Mouse (Mus musculus): ENCODE data around the gene Hspa1a. TPM values are rescaled to one million over a fixed set of nuclear protein-coding genes. Genes with fewer than 3 reads are reported as not detected.
A peak's percentile ranks its signal among the peaks of the same experiment; 100 is the strongest.
"Not testable (repeated sequence)": the region's sequence is repeated elsewhere in the genome, so short reads cannot be mapped to it uniquely, and the experiment has no call there.

Gene Hspa1a
- total and polyA plus RNA-seq, 2 experiments from 2014 or later, result 14.7 to 25.0 TPM

- Histone ChIP-seq H3K9me3 (ENCODE audit: low read length) (no peaks in the 10 kb centered on the region), H3K9ac (replicated peaks; ENCODE audit: low read length) (peak overlapping the region; percentile 79; the same call in 1 of the 2 replicates), H3K4me2 (ENCODE audit: low read depth, low read length) (peak overlapping the region; percentile 78), H3K27me3 (ENCODE audit: insufficient read depth, low read length) (no peaks in the 10 kb centered on the region), H3K4me3 (ENCODE audit: low read length) (peak overlapping the region; percentile 79), H3K4me1 (ENCODE audit: insufficient read depth, low read length) (peaks cover 7% of the 10 kb centered on the region), H3K27ac (peak overlapping the region; percentile 94; the same call in 1 of the 2 replicates), H3K36me3 (ENCODE audit: insufficient read depth, low read length) (peaks cover 5% of the 10 kb centered on the region; the same call in 1 of the 2 replicates)
- 13% methylated on average over 2 of the region's 2 CpGs for WGBS
- peak; percentile 66 for TF ChIP-seq CTCF (IDR thresholded peaks at IDR 0.05; ENCODE audit: low read depth)
- DNase-seq (ENCODE audit: low spot score) (peak; percentile 70), ATAC-seq (no peak)
Observed at GRCm38 (mm10) chr17:34980655-34981054, 8.7 kb upstream of the Hspa1a start.

DNA sequence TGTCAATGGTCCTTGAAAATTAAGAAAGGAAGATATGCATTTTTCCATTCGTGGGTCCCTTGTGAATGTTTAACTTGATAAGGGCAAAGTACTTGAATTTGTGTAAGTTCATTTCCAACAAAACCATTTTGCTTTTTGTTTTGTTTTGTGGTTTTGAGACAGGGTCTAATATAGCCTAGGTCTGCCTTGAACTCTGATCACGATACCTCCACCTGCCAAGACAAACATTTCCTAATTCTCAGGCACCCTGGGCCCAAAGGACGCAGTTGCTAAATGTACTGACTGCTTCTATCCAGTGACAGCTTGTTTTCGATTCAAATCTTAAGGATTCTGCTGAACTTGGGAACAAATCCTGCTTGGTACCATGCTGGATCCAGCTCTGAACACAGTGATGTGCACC, 7.7 kb upstream of the Hspa1a start:
- peaks cover 7% of the 10 kb centered on the region for H3K4me1 ChIP-seq (ENCODE audit: insufficient read depth, low read length)
- H3K27me3 ChIP-seq (ENCODE audit: insufficient read depth, low read length), result no peaks in the 10 kb centered on the region
- no peaks in the 10 kb centered on the region for H3K36me3 ChIP-seq (ENCODE audit: insufficient read depth, low read length)
- ATAC-seq (no peak), DNase-seq (ENCODE audit: low spot score) (no peak)
- 94% methylated on average over 4 of the region's 4 CpGs for WGBS
- no peak overlapping the region for H3K27ac ChIP-seq
- TF ChIP-seq CTCF (IDR thresholded peaks at IDR 0.05; ENCODE audit: low read depth), result no peak
- no peak overlapping the region for H3K9ac ChIP-seq (replicated peaks; ENCODE audit: low read length)
- no peaks in the 10 kb centered on the region for H3K9me3 ChIP-seq (ENCODE audit: low read length)
- no peak overlapping the region for H3K4me3 ChIP-seq (ENCODE audit: low read length)
- H3K4me2 ChIP-seq (ENCODE audit: low read depth, low read length), result no peak overlapping the region

- no peak overlapping the region for H3K9ac ChIP-seq (replicated peaks; ENCODE audit: low read length)
- peaks cover 7% of the 10 kb centered on the region for H3K4me1 ChIP-seq (ENCODE audit: insufficient read depth, low read length)
- no peak for ATAC-seq
- H3K9me3 ChIP-seq (ENCODE audit: low read length), result no peaks in the 10 kb centered on the region
- no peaks in the 10 kb centered on the region for H3K27me3 ChIP-seq (ENCODE audit: insufficient read depth, low read length)
- H3K27ac ChIP-seq, result no peak overlapping the region
- no peak for TF ChIP-seq CTCF (IDR thresholded peaks at IDR 0.05; ENCODE audit: low read depth)
- H3K36me3 ChIP-seq (ENCODE audit: insufficient read depth, low read length), result no peaks in the 10 kb centered on the region
- H3K4me2 ChIP-seq (ENCODE audit: low read depth, low read length), result no peak overlapping the region
- WGBS, result 90% methylated on average over 27 of the region's 27 CpGs
- H3K4me3 ChIP-seq (ENCODE audit: low read length), result no peak overlapping the region
- no peak for DNase-seq (ENCODE audit: low spot score)
Observed at GRCm38 (mm10) chr17:34978239-34978638, 6.3 kb upstream of the Hspa1a start.

- no peak for ATAC-seq
- H3K4me1 ChIP-seq (ENCODE audit: insufficient read depth, low read length), result peaks cover 3% of the 10 kb centered on the region
- no peak for TF ChIP-seq CTCF (IDR thresholded peaks at IDR 0.05; ENCODE audit: low read depth)
- DNase-seq (ENCODE audit: low spot score), result no peak
- no peak overlapping the region for H3K27ac ChIP-seq
- no peaks in the 10 kb centered on the region for H3K27me3 ChIP-seq (ENCODE audit: insufficient read depth, low read length)
- no peaks in the 10 kb centered on the region for H3K9me3 ChIP-seq (ENCODE audit: low read length)
- no peaks in the 10 kb centered on the region for H3K36me3 ChIP-seq (ENCODE audit: insufficient read depth, low read length)
- WGBS, result 91% methylated on average over 20 of the region's 20 CpGs
- H3K9ac ChIP-seq (replicated peaks; ENCODE audit: low read length), result no peak overlapping the region
- H3K4me2 ChIP-seq (ENCODE audit: low read depth, low read length), result no peak overlapping the region
- no peak overlapping the region for H3K4me3 ChIP-seq (ENCODE audit: low read length)
Observed at GRCm38 (mm10) chr17:34977000-34977399, 5.0 kb upstream of the Hspa1a start.

GRCm38 (mm10) chr17:34975581-34976492, 3.9 kb upstream of the Hspa1a start:
- no peak overlapping the region for H3K4me2 ChIP-seq (ENCODE audit: low read depth, low read length)
- WGBS, result 80% methylated on average over 3 of the region's 3 CpGs
- no peak overlapping the region for H3K27ac ChIP-seq
- H3K27me3 ChIP-seq (ENCODE audit: insufficient read depth, low read length), result no peaks in the 10 kb centered on the region
- no peak for TF ChIP-seq CTCF (IDR thresholded peaks at IDR 0.05; ENCODE audit: low read depth)
- no peak overlapping the region for H3K9ac ChIP-seq (replicated peaks; ENCODE audit: low read length)
- DNase-seq (ENCODE audit: low spot score), result no peak
- peaks cover under 1% of the 10 kb centered on the region for H3K4me1 ChIP-seq (ENCODE audit: insufficient read depth, low read length)
- no peaks in the 10 kb centered on the region for H3K36me3 ChIP-seq (ENCODE audit: insufficient read depth, low read length)
- H3K4me3 ChIP-seq (ENCODE audit: low read length), result no peak overlapping the region
- no peaks in the 10 kb centered on the region for H3K9me3 ChIP-seq (ENCODE audit: low read length)
- no peak for ATAC-seq

DNA sequence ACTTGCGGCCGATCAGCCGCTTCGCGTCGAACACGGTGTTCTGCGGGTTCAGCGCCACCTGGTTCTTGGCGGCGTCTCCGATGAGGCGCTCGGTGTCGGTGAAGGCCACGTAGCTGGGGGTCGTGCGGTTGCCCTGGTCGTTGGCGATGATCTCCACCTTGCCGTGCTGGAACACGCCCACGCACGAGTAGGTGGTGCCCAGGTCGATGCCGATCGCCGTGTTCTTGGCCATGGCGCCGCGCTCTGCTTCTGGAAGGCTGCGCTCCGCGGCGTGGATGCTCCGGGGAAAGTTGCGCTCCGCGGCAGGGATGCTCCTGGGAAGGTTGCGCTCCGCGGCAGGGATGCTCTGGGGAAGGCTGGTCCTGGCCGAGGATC, 275 bp downstream of the Hspa1a start:
- ATAC-seq, result peak; percentile 66
- H3K4me1 ChIP-seq (ENCODE audit: insufficient read depth, low read length), result not testable (repeated sequence)

DNA sequence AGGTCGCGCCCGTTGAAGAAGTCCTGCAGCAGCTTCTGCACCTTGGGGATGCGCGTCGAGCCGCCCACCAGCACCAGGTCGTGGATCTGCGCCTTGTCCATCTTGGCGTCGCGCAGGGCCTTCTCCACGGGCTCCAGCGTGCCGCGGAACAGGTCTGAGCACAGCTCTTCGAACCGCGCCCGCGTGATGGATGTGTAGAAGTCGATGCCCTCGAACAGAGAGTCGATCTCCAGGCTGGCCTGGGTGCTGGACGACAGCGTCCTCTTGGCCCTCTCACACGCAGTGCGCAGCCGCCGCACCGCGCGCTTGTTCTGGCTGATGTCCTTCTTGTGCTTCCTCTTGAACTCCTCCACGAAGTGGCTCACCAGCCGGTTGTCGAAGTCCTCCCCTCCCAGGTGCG, 1.1 kb downstream of the Hspa1a start:
- H3K4me1 ChIP-seq (ENCODE audit: insufficient read depth, low read length); H3K36me3 ChIP-seq (ENCODE audit: insufficient read depth, low read length); H3K9me3 ChIP-seq (ENCODE audit: low read length); H3K27ac ChIP-seq; H3K4me2 ChIP-seq (ENCODE audit: low read depth, low read length); ATAC-seq; H3K4me3 ChIP-seq (ENCODE audit: low read length); H3K9ac ChIP-seq (replicated peaks; ENCODE audit: low read length); DNase-seq (ENCODE audit: low spot score): not testable (repeated sequence)
- H3K27me3 ChIP-seq (ENCODE audit: insufficient read depth, low read length), result peaks cover 14% of the 10 kb centered on the region; the same call in 1 of the 2 replicates
- 34% methylated on average over 21 of the region's 37 CpGs for WGBS

More for the DNA sequence above, 275 bp downstream of the Hspa1a start:
- not testable (repeated sequence) for DNase-seq (ENCODE audit: low spot score); H3K36me3 ChIP-seq (ENCODE audit: insufficient read depth, low read length); H3K9me3 ChIP-seq (ENCODE audit: low read length); H3K9ac ChIP-seq (replicated peaks; ENCODE audit: low read length); H3K27ac ChIP-seq
- under 1% methylated on average over 25 of the region's 43 CpGs for WGBS
- Histone ChIP-seq H3K4me2 (ENCODE audit: low read depth, low read length) (peak overlapping the region; percentile 68; the same call in 1 of the 2 replicates), H3K27me3 (ENCODE audit: insufficient read depth, low read length) (peaks cover 14% of the 10 kb centered on the region; the same call in 1 of the 2 replicates), H3K4me3 (ENCODE audit: low read length) (peak overlapping the region; percentile 36)

- not testable (repeated sequence) for H3K9me3 ChIP-seq (ENCODE audit: low read length); DNase-seq (ENCODE audit: low spot score); H3K4me1 ChIP-seq (ENCODE audit: insufficient read depth, low read length); H3K36me3 ChIP-seq (ENCODE audit: insufficient read depth, low read length); ATAC-seq; H3K4me3 ChIP-seq (ENCODE audit: low read length); H3K27ac ChIP-seq; H3K4me2 ChIP-seq (ENCODE audit: low read depth, low read length); H3K9ac ChIP-seq (replicated peaks; ENCODE audit: low read length)
- peaks cover 14% of the 10 kb centered on the region; the same call in 1 of the 2 replicates for H3K27me3 ChIP-seq (ENCODE audit: insufficient read depth, low read length)
- 58% methylated on average over 6 of the region's 11 CpGs for WGBS
Observed at GRCm38 (mm10) chr17:34969822-34970221, 2.1 kb downstream of the Hspa1a start, which contains the start of gene Gm20481. Gene Gm20481, plus strand, starts transcription at chr17:34969912.

All from hindbrain, postnatal 0 days (tissue).